Mouse (Mus musculus) cerebellum, adult 9-11 months (tissue): ENCODE results near the gene Adar.
"Not testable (repeated sequence)": the region's sequence is repeated elsewhere in the genome, so short reads cannot be mapped to it uniquely, and the experiment has no call there.

Source experiments
- DNase-seq: peaks from one replicate; pipeline ENCODE4 v3.0.0; 2022

Adar gene

DNA sequence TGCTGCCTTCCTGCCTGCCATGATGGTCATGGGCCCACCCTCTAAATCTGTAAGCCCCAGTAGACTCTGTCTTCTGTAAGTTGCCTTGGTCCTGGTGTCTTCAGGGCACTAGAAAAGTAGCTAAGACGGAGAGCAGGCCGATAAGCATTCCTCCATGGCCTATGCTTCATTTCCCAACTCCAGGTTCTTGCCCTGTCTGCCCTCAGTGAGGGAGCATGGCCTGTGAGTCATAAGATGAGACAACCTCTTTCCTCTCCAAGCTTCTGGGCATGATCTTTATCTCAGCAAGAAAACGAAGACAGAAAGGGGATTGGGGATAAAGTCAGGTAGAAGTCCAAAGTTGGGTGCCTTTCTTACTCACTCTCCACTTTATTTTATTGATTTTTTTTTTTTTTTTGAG, 83.7 kb downstream of the Adar start:
- DNase-seq = no peak

DNA sequence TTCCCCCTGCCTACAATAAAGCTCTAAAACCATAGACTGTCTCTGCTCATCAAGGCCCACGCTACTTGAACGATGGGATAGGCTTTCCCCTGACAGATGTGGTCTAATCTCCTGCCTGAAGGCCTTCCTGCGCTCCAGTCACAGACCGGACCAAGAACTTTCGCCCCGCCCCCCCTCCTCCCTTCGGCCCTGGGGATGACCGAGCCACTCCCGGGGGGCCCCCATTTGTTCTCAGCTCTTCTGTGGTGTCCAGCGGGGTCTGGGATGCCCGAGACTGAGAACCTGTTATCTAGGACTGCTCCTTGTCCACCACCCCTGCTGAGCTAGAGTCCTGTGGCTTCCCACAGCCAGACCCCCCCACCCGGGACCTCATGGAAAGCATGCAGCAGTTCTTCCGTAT, 84.7 kb downstream of the Adar start:
- DNase-seq = no peak

DNA sequence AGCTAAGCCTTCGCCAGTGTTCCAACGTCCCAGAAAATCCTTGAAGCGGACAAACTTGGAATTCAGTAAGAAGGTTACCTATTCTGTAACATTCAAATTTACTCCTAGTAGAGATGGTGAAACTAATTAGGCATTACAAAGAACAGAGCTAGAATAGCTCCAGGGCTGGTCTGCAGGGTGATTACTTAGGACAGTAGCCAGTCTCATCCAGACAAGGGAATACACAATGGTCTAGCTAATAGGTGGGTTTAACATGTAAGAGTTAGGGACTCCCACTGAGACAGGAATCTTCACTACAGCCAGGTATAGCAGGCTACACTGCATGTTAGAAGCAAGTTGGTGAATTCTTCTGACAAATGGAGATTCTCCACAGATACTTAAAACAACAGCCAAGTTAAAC, 85.3 kb downstream of the Adar start:
- not testable (repeated sequence) for DNase-seq

DNA sequence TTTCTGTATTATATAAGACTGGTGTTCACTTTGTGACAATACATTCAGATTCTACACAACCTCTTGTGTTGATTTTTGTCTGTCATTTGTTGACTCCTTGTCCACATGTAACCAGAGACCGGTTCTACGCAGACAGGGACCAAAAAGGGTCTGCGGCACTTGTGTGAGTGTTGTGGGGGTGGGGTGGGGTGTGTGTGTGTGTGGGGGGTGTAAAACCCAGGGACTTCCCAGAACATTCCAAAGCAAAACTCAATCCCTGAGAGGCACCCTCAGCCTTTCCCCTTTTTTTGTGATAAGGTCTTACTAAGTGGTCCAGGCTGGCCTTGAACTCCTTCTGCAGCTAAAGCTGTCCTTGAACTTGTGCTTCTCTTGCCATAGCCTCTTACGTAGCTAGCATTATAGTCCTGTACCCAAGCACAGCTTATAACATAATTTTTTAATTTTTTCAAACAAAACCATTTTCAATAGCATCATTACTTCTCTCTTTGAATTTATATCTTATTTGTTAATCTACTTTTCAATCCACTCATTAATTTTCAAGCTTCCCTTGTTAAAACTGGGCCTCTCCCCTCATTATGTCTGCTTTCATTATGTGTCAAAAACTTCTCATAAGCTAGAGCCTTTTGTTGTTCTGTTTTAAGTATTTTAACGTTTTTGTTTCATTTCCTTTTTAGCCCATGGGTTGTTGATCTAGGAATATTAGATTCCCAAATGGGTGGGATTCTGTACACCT, 86.1 kb downstream of the Adar start:
- no peak for DNase-seq

DNA sequence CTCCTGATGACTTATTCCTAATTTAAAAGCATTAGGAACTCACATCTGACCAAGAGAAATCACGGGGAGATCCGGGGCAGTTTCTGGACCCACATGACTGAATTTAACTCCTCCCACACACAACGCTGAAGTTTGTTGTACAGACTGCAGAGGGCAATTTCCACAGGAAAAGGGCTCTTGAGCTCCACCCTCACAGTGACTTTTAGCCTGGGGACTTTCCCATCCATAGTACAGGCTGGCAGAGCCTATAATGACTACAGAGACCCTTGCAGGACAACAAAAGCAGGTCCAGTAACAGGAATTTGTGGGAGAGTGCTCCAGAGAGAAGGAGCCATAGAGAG, 86.7 kb downstream of the Adar start:
- DNase-seq = no peak

DNA sequence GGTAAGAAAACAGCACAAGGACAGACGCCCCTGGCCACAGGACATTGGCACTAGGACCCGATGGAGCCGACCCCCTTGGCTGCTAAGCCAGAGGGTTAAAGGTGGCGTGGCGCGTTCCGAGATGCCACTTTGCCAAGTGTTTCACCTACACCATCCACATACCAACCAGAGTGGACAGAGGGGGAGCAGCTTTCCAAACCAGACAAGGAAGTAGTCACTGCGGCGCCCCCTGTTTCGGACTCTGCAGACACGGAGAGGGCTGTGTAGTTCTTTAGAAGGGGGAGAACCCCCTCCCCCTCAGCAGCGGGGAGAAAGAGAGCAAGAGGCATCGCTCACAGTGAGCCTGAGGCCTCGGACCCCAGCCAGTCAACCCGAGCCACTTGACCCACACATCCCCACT, 88.1 kb downstream of the Adar start:
- DNase-seq = no peak
